Mouse (Mus musculus) CH12.LX (cell line): ENCODE results near the gene Phyhd1. TPM values are rescaled to one million over a fixed set of nuclear protein-coding genes. Genes with fewer than 3 reads are reported as not detected.
A peak's percentile ranks its signal among the peaks of the same experiment; 100 is the strongest.

Experiments
- DNase-seq: peaks from one replicate; pipeline ENCODE4 v3.0.0-alpha.2; 2013; ENCODE audit errors: extremely low read depth
- H3K27ac ChIP-seq: 2 replicates; pipeline ENCODE4 v1.5.1; 2012; ENCODE audit warnings: low read depth, mild to moderate bottlenecking, control low read depth, moderate library complexity; ENCODE audit not compliant: insufficient read depth
- H3K27me3 ChIP-seq: replicated peaks from 2 replicates; pipeline ENCODE3; 2012; ENCODE audit warnings: inconsistent platforms
- H3K36me3 ChIP-seq, 2 experiments: replicated peaks in 1 of 2; 2 replicates each; pipeline versions ENCODE3 to v1.6.1; 2012; ENCODE audit warnings: inconsistent platforms in 1 of 2, low read length in 1 of 2, mild to moderate bottlenecking in 1 of 2, mixed read lengths in 1 of 2, moderate library complexity in 1 of 2; ENCODE audit not compliant: control insufficient read depth in 1 of 2, insufficient read depth in 1 of 2
- H3K4me1 ChIP-seq, 2 experiments: 2 replicates each; pipeline ENCODE4 v1.6.1; 2012; ENCODE audit warnings: inconsistent platforms in 1 of 2, moderate library complexity in 1 of 2; ENCODE audit not compliant: insufficient read depth in 2 of 2, control insufficient read depth in 1 of 2
- H3K4me2 ChIP-seq: 2 replicates; pipeline ENCODE4 v1.6.1; 2012; ENCODE audit warnings: low read depth, mild to moderate bottlenecking, control low read depth; ENCODE audit not compliant: poor library complexity, insufficient read depth, severe bottlenecking
- H3K4me3 ChIP-seq, 3 experiments: fragments of 150-350 bp in 1 of 3; sonication (generic) in 1 of 3; replicated peaks in 1 of 3; 2 replicates each; pipeline versions ENCODE3 to v1.5.1; 2011 to 2012; ENCODE audit warnings: low read depth in 2 of 3, low read length in 2 of 3, mild to moderate bottlenecking in 2 of 3, moderate library complexity in 2 of 3, control low read depth in 1 of 3, improper control_type of control experiment in 1 of 3, inconsistent platforms in 1 of 3, mixed read lengths in 1 of 3; ENCODE audit not compliant: poor library complexity in 1 of 3
- H3K79me2 ChIP-seq: replicated peaks from 2 replicates; pipeline ENCODE4 v1.6.1; 2012; ENCODE audit warnings: mild to moderate bottlenecking, moderate library complexity; ENCODE audit not compliant: control insufficient read depth, poor library complexity, insufficient read depth, severe bottlenecking; ENCODE audit errors: extremely low read depth
- H3K9ac ChIP-seq: 2 replicates; pipeline ENCODE4 v1.6.1; 2012; ENCODE audit warnings: low read depth, mild to moderate bottlenecking, control low read depth, moderate library complexity; ENCODE audit not compliant: insufficient read depth
- H3K9me3 ChIP-seq: replicated peaks from 2 replicates; pipeline ENCODE3; 2012; ENCODE audit warnings: low read length, inconsistent platforms, mixed read lengths
- BHLHE40 ChIP-seq: IDR thresholded peaks from 2 replicates; pipeline ENCODE4 v1.6.1; 2011; ENCODE audit warnings: mild to moderate bottlenecking, low read depth, low read length, improper control_type of control experiment
- CHD1 ChIP-seq: IDR thresholded peaks from 2 replicates; pipeline ENCODE4 v1.6.1; 2012; ENCODE audit warnings: low read depth, low read length, improper control_type of control experiment, inconsistent platforms
- CHD2 ChIP-seq: IDR thresholded peaks from 2 replicates; pipeline ENCODE4 v1.6.1; 2011; ENCODE audit warnings: low read length, improper control_type of control experiment
- CTCF ChIP-seq, 2 experiments: IDR thresholded peaks in 1 of 2; conservative IDR thresholded peaks in 1 of 2; 2 replicates each; pipeline ENCODE4 v1.5.1; 2011 to 2012; ENCODE audit warnings: low read depth in 2 of 2, low read length in 2 of 2, improper control_type of control experiment in 1 of 2, inconsistent platforms in 1 of 2, mild to moderate bottlenecking in 1 of 2, moderate library complexity in 1 of 2
- E2F4 ChIP-seq: IDR thresholded peaks from 2 replicates; pipeline ENCODE4 v1.6.1; 2011; ENCODE audit warnings: low read depth, low read length, improper control_type of control experiment; ENCODE audit not compliant: insufficient replicate concordance
- ELF1 ChIP-seq: IDR thresholded peaks from 2 replicates; pipeline ENCODE4 v1.6.1; 2014; ENCODE audit warnings: low read depth, mild to moderate bottlenecking, inconsistent platforms, low read length, improper control_type of control experiment
- EP300 ChIP-seq: IDR thresholded peaks from 2 replicates; pipeline ENCODE4 v1.6.1; 2011; ENCODE audit warnings: low read length, improper control_type of control experiment
- ETS1 ChIP-seq: conservative IDR thresholded peaks from 2 replicates; pipeline ENCODE4 v1.6.1; 2012; ENCODE audit warnings: low read depth, mild to moderate bottlenecking, inconsistent platforms, low read length, improper control_type of control experiment, moderate library complexity
- GABPA ChIP-seq: IDR thresholded peaks from 2 replicates; pipeline ENCODE4 v1.6.1; 2012; ENCODE audit warnings: low read depth, low read length, improper control_type of control experiment, inconsistent platforms; ENCODE audit not compliant: insufficient replicate concordance
- HCFC1 ChIP-seq: IDR thresholded peaks from 2 replicates; pipeline ENCODE4 v1.6.1; 2012; ENCODE audit warnings: low read depth, mild to moderate bottlenecking, inconsistent platforms, low read length, improper control_type of control experiment
- IRF4 ChIP-seq: IDR thresholded peaks from 2 replicates; pipeline ENCODE4 v1.6.1; 2014; ENCODE audit warnings: low read depth, mild to moderate bottlenecking, inconsistent platforms, low read length, improper control_type of control experiment
- JUN ChIP-seq: IDR thresholded peaks from 2 replicates; pipeline ENCODE4 v1.6.1; 2011; ENCODE audit warnings: low read depth, mild to moderate bottlenecking, low read length, improper control_type of control experiment, moderate library complexity; ENCODE audit not compliant: insufficient read depth
- JUND ChIP-seq: conservative IDR thresholded peaks from 2 replicates; pipeline ENCODE4 v1.6.1; 2011; ENCODE audit warnings: low read depth, low read length, improper control_type of control experiment
- KAT2A ChIP-seq: IDR thresholded peaks from 2 replicates; pipeline ENCODE4 v1.6.1; 2012; ENCODE audit warnings: low read length, improper control_type of control experiment, inconsistent platforms; ENCODE audit not compliant: insufficient replicate concordance
- MAFK ChIP-seq: IDR thresholded peaks from 2 replicates; pipeline ENCODE4 v1.6.1; 2011; ENCODE audit warnings: low read length, improper control_type of control experiment; ENCODE audit not compliant: insufficient replicate concordance
- MAX ChIP-seq: IDR thresholded peaks from 2 replicates; pipeline ENCODE4 v1.6.1; 2011; ENCODE audit warnings: low read length, improper control_type of control experiment
- MAZ ChIP-seq: IDR thresholded peaks from 2 replicates; pipeline ENCODE4 v1.6.1; 2012; ENCODE audit warnings: low read depth, mild to moderate bottlenecking, inconsistent platforms, low read length, improper control_type of control experiment, moderate library complexity
- MXI1 ChIP-seq: IDR thresholded peaks from 2 replicates; pipeline ENCODE4 v1.6.1; 2011; ENCODE audit warnings: mild to moderate bottlenecking, low read depth, low read length, improper control_type of control experiment
- MYC ChIP-seq: IDR thresholded peaks from 2 replicates; pipeline ENCODE4 v1.6.1; 2011; ENCODE audit warnings: low read depth, mild to moderate bottlenecking, improper control_type of control experiment, low read length
- NELFE ChIP-seq: IDR thresholded peaks from 2 replicates; pipeline ENCODE4 v1.6.1; 2011; ENCODE audit warnings: low read depth, low read length, improper control_type of control experiment
- NRF1 ChIP-seq: IDR thresholded peaks from 2 replicates; pipeline ENCODE4 v1.6.1; 2014; ENCODE audit warnings: low read depth, mild to moderate bottlenecking, inconsistent platforms, low read length, improper control_type of control experiment, moderate library complexity
- PAX5 ChIP-seq: IDR thresholded peaks from 2 replicates; pipeline ENCODE4 v1.6.1; 2012; ENCODE audit warnings: low read length, inconsistent platforms, mixed read lengths
- POLR2A ChIP-seq: IDR thresholded peaks from 2 replicates; pipeline ENCODE4 v1.6.1; 2011; ENCODE audit warnings: low read depth, mild to moderate bottlenecking, improper control_type of control experiment, low read length
- POLR2AphosphoS2 ChIP-seq: IDR thresholded peaks from 2 replicates; pipeline ENCODE4 v1.6.1; 2011; ENCODE audit warnings: low read depth, low read length, improper control_type of control experiment
- RAD21 ChIP-seq: IDR thresholded peaks from 2 replicates; pipeline ENCODE4 v1.6.1; 2011; ENCODE audit warnings: low read depth, mild to moderate bottlenecking, low read length, improper control_type of control experiment, moderate library complexity
- RCOR1 ChIP-seq: conservative IDR thresholded peaks from 2 replicates; pipeline ENCODE4 v1.6.1; 2012; ENCODE audit warnings: low read depth, mild to moderate bottlenecking, inconsistent platforms, low read length, improper control_type of control experiment
- SIN3A ChIP-seq: IDR thresholded peaks from 2 replicates; pipeline ENCODE4 v1.6.1; 2012; ENCODE audit warnings: low read length, improper control_type of control experiment, inconsistent platforms
- TBP ChIP-seq: conservative IDR thresholded peaks from 2 replicates; pipeline ENCODE4 v1.6.1; 2011; ENCODE audit warnings: low read depth, low read length, improper control_type of control experiment
- TCF12 ChIP-seq: IDR thresholded peaks from 2 replicates; pipeline ENCODE4 v1.6.1; 2014; ENCODE audit warnings: low read depth, mild to moderate bottlenecking, inconsistent platforms, low read length, improper control_type of control experiment
- UBTF ChIP-seq: IDR thresholded peaks from 2 replicates; pipeline ENCODE4 v1.6.1; 2012; ENCODE audit warnings: low read depth, mild to moderate bottlenecking, inconsistent platforms, low read length, improper control_type of control experiment, moderate library complexity
- USF1 ChIP-seq: IDR thresholded peaks from 2 replicates; pipeline ENCODE4 v1.6.1; 2014; ENCODE audit warnings: low read depth, mild to moderate bottlenecking, inconsistent platforms, low read length, improper control_type of control experiment
- USF2 ChIP-seq: conservative IDR thresholded peaks from 2 replicates; pipeline ENCODE4 v1.6.1; 2011; ENCODE audit warnings: low read depth, low read length, improper control_type of control experiment
- ZMIZ1 ChIP-seq: IDR thresholded peaks from 2 replicates; pipeline ENCODE4 v1.6.1; 2012; ENCODE audit warnings: low read depth, mild to moderate bottlenecking, inconsistent platforms, low read length, improper control_type of control experiment
- dilution Hi-C: fragments of 300-500 bp; cut with MboI; formaldehyde crosslinking; loops from 2 replicates; pipeline ENCODE4 v1.14.3; 2020; ENCODE audit warnings: low sequenced_read_pairs; ENCODE audit not compliant: extremely low pct_unique_long_range_greater_than_20kb, extremely low pct_ligation_motif_present
- in situ Hi-C: fragments of 300-500 bp; cut with MboI; formaldehyde crosslinking; loops from 3 replicates; pipeline ENCODE4 v1.14.3; 2019; ENCODE audit warnings: low sequenced_read_pairs, low pct_ligation_motif_present, low pct_unique_long_range_greater_than_20kb, mixed read lengths
- polyA plus RNA-seq: library from polyadenylated mRNA; unstranded; fragments of >175 nt; gene quantifications from 2 replicates; pipeline ENCODE4 v1.2.1, GENCODE M21; 2012; ENCODE audit warnings: low read depth; ENCODE audit not compliant: insufficient read length
- total RNA-seq, 2 experiments: library from RNA; depleted of rRNA; stranded (reverse); fragments of 300-350 nt in 1 of 2; fragments of >200 nt in 1 of 2; gene quantifications; 2 replicates each; pipeline ENCODE4 v1.2.3; 2012 to 2014

Gene Phyhd1
- total and polyA plus RNA-seq, 3 experiments: 7.1 to 9.7 (median 8.9) TPM

- peak within 1 kb of the TSS; percentile 94 for H3K4me2 ChIP-seq
- peak within 1 kb of the TSS; percentile 15; the same call in 1 of the 2 replicates for H3K27ac ChIP-seq
- DNase-seq: peak; percentile 93
- no peaks in the 10 kb centered on the region for H3K27me3 ChIP-seq
- TF ChIP-seq USF2 (peak; percentile 94), ELF1 (peak; percentile 65), MAX (peak; percentile 98), JUN (no peak), POLR2A (peak; percentile 88), MYC (peak; percentile 55; the same call in 1 of the 2 replicates), TCF12 (peak; percentile 98), BHLHE40 (peak; percentile 96), PAX5 (no peak), USF1 (peak; percentile 99), EP300 (no peak), ETS1 (peak; percentile 34; the same call in 1 of the 2 replicates), CHD1 (peak; percentile 0; the same call in 1 of the 2 replicates), E2F4 (peak; percentile 50; the same call in 1 of the 2 replicates), RAD21 (no peak), MAZ (peak; percentile 93), CHD2 (0 out of 2 replicates have a peak, but pooled peaks have one; percentile 30), UBTF (0 out of 2 replicates have a peak, but pooled peaks have one; percentile 23), TBP (peak; percentile 74; the same call in 1 of the 2 replicates), POLR2AphosphoS2 (peak; percentile 61; the same call in 1 of the 2 replicates), NRF1 (peak; percentile 72), GABPA (no peak), IRF4 (peak; percentile 28; the same call in 1 of the 2 replicates), JUND (no peak), ZMIZ1 (peak; percentile 93), MXI1 (peak; percentile 94), NELFE (peak; percentile 92), CTCF (conservative IDR thresholded peaks at IDR 0.05 in 1 of 2, IDR thresholded peaks at IDR 0.05 in 1 of 2; ENCODE audit: low read depth in 2 of 2, low read length in 2 of 2) (no peak), MAFK (no peak; the same call in 1 of the 2 replicates), HCFC1 (peak; percentile 80), RCOR1 (peak; percentile 62; the same call in 1 of the 2 replicates), KAT2A (peak; percentile 80; the same call in 1 of the 2 replicates), SIN3A (peak; percentile 93)
- peaks cover 47% of the 10 kb centered on the region for H3K79me2 ChIP-seq
- peaks cover 4 to 34% of the 10 kb centered on the region in 2 experiments for H3K36me3 ChIP-seq
- peak within 1 kb of the TSS; percentile 97 to 99 (median 99) for H3K4me3 ChIP-seq
- dilution Hi-C loops: no loop called here
- H3K9me3 ChIP-seq: no peaks in the 10 kb centered on the region
- in situ Hi-C loops: loop anchor here (5.0 kb wide), 1 partner anchor 99 kb away; no protein-coding TSS in a partner anchor
- H3K9ac ChIP-seq: peak within 1 kb of the TSS; percentile 91
- H3K4me1 ChIP-seq: peaks cover 8 to 31% of the 10 kb centered on the region in 2 experiments
Measured at GRCm38 (mm10) chr2:30286192-30287026, 20.4 kb downstream of the Phyhd1 start, which contains the start of the genes Dolk and Nup188. Gene Dolk (minus strand): TSS chr2:30286334. Gene Nup188 (plus strand): TSS chr2:30286397.
